Mouse (Mus musculus): ENCODE measurements at regions not wholly inside any gene's neighbourhood (a gene's known extent, or its start where the extent isn't known, plus 50 kb on each side); places are given as distances from the start of the nearest gene placed in this dataset.
A peak's percentile ranks its signal among the peaks of the same experiment; 100 is the strongest.

DNA sequence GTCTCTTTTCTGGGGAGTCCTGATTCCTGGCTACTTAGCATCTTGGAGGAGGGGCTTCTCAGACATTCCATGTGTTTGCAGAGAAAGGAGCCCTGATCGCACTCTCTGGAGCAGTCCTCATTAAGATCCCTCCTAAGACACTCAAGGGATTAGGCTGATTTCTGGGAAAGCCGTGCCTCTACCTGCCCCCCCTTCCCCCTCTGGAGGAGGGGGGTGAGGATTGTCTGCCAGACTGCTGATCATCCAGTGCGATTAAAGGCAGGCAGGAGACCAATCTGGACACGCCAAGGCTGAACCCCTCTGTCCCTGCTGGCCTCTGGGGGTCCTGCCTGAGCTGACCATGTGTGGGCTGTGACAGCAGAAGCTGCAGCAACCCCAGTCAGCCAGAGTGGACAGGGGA is 65.4 kb downstream of the Vegfa start:
- DNase-seq (ENCODE audit: low read depth, low spot score): peak; percentile 36

DNA sequence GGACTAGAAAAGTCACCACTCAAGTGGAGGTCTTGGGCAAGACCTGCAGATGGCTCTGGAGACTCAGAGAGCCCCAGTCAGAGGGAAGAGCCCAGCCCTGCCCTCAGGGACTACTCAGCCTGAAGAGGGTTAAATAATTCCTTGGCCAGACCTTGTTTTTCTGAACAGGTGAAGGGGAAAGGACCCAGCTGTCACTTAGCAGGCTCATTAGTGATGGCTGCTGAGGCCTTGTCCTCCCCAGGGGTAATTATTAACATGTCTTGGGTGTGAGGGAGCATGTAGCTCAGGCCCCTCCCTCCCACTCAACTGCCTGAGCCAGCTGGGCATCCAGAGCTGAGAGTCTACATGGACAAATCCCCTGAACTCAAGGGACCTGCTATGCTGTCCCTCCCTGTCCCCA is 68.1 kb downstream of the Vegfa start:
- no peak for DNase-seq (ENCODE audit: low read depth, low spot score)

DNA sequence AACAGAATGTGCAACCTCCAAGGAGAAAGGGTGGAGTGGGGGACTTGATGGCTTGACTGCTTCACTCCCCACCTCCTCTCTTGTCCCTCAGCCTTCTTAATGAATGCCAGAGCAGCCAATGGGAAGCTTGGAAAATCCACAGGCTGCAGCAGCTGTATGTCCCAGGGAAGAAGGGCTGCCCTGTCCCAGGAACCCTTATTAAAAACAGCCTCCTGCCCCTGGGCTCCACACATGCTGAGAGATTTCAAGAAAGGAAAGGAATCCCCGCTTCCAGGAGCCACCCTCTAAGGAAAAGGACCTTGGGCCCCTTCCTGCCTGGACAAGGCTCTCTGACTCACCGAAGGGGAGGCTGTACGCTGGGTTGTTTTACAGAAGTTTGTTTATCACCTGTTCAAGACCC is 68.8 kb downstream of the Vegfa start:
- DNase-seq (ENCODE audit: low read depth, low spot score): no peak

DNA sequence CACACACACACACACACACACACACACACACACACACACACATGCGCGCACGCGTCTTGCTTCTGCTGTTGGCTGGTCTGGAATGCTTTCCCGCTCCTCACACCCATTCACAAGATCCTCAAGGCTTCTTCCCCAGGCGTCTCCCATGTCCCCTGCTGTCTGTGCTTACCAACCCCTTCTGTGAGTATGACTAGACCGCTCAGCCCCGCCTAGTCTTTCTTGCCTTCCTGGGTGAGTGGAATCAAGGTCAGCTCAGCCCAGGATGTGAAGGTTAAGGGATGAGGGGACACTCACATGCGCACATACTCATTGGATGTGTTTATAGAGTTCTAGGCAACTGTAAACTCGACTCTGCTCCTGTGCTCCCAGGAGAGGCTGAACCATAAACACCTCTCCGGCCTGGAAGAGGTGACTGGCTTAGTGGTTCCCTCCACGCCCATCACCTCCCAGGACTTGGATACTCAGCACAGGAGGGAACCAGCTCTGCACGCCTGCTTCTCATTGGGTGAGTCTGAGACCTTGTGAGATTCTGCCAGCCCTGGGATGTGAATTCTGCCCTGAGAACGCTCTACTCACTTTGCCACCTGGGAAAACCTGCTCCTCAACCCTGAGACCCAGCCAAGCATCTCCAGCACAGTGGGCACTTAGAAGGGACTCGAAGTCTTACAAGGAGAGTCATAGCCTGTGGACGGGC is 70.4 kb downstream of the Vegfa start:
- no peak for DNase-seq (ENCODE audit: low read depth, low spot score)

DNA sequence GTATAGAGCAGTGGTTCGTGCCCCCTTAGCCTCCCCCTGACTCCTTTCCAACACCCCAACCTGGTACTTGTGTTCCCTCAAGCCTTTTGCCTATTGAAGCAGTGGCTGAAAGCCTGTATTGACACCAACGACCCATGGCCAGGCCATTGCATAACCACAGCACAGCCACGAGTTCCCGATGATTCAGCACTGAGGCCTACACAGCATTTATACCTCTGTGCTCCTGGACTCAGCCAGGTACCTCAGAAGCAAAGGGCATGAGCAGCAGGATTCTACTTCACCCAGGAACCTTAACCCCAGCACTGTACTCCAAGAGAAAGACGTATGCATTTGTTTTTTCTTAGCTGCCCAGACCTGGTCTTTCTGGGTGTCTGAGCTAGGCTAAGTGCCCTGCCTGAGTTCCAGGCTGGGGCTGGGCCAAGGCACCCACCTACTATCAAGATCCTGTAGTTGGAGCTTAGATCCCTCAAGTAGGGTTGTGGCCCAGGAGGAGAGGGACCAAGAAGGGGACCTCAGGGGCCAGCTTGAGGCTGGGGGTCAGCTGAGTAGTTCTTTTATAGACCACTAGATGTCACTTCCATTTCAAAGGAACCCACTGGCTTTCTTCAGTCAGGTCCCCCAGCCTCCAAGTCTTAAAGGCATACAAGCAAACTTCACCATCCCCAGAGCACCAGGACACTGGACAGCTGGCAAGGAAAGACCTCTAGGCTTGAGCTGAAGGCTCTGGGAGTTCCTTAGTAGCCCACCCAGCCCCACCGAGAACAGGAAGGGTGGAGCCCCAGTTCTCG is 73.9 kb downstream of the Vegfa start:
- no peak for DNase-seq (ENCODE audit: low read depth, low spot score)

DNA sequence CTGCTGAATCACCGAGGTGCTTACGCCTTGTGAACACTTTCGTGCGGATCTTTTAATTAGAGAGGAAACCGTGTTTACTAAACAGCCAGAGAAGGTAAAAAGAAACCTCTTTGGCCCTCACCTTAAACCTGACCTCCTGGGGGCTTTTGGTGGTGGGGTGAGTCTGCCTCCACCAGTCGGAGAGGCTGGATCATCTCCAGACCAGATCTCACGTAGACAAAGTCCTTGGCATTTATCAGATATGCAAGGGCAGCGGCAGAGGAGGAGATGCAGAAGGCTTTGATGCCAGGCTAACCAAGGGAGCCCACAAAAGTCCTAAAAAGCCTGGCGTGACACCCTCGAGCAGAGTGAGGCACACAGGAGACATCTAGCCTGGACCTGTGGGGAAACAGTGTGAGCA is 76.7 kb downstream of the Vegfa start:
- DNase-seq (ENCODE audit: low read depth, low spot score): no peak

DNA sequence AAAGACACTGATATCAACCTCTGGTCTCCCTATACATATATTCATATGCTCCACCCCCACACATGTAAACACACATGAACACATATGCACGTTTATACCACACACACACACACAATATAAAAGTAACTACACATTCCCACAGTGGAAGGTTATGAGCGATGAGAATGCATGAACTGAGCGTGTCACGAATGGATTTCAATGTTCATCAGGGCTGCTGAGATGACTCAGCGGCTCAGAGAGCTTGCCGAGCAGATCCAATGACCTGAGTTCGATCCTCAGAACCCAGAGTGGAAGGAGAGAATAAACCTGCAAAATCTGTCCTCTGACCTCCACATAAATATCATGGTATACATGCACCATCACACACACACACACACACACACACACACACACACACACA is 77.3 kb downstream of the Vegfa start:
- DNase-seq (ENCODE audit: low read depth, low spot score): no peak

DNA sequence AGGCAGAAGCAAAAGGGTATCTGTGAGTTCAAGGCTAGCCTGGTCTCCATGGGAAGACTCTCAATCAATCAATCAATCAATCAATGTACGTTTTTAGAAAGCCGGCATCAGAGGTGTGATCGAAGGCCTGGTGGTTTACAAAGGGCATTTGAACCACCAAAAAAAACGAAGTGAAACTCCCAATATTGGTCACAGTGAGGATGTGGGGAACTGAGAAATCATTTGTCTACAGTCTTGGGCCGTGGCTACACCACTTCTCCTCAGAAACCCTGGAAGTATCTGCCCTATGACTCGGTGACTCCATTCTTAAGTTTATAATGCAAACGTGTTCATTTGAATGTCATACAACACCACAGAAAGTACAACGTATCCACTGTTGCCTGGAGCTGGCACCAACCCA is 78.6 kb downstream of the Vegfa start:
- DNase-seq (ENCODE audit: low read depth, low spot score): no peak

DNA sequence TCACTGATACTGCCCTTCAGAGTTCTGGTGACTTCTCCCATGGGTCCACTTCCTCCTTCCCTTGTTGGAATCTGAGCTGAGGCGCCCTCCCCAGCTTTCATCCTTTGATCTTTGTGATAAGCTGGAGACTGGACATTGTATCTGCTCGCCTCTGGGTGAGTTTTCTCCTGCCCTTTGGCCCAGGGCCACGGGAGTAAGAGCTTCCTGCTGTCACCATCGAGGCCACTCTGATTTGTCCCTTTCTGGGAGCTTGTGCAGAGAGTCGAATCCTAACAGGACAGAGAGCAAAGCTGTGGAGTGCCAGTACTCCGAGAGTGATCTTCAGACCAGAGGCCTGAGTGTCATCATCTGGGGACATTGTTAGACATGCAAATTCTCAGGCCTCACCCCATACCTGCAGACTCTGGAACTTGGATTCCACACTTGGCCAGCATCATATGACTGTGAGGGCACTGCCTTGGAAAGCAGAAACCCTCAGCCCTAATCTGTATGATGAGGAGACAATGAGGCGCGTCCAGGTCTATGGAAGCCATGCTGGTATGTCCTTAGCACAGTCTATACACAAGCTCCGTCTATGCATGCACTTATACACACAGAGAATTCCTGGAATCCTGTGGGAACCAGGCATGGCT is 81.5 kb downstream of the Vegfa start:
- DNase-seq (ENCODE audit: low read depth, low spot score): no peak

DNA sequence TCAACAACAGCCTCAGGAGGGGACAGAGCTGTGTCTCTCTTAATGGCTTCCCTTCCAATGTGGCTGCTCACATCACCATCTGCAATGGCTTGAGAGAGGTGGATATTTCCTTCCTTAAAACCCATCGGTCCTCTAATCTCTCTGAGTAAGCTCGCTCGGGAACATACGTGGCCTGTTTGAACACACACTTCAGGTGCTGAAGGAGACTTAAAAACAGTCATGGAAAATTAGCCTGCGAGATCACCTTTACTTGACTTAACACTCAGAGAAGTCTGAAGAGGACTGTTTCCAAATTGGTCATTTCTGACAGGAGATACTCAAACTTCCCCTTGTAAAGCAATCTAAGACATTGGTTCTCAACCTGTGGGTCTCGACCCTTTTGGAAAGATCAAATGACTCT is 83.0 kb downstream of the Vegfa start:
- no peak for DNase-seq (ENCODE audit: low read depth, low spot score)

DNA sequence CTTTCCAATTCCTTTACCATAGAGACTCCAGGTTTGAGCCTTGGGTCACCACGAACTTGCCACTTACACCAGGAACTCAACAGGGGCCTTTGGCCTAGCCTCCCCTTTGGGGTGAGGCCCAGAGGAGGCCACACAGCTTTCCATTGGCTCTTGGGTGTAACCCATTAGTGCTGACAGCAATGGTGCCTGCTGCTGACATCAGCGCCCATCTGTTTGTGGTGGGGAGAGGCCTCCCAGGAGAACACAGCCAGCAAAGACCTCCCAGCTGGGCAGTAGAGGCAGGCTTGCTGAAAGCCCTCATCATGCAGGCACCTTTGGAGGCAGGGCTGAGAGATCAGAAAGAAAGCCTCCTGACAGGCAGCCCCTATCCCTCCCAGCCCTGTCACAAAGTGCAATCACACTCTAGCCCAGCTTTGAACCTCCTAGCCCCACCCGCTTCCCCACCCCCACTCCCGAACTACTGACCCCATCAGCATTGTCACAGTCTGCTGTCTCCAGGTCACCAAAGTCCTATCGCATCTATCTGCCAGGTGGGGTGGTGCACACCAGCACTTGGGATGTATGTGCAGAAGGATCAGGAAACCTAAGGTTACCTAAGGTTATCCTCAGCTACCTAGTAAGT is 83.7 kb downstream of the Vegfa start:
- no peak for DNase-seq (ENCODE audit: low read depth, low spot score)

DNA sequence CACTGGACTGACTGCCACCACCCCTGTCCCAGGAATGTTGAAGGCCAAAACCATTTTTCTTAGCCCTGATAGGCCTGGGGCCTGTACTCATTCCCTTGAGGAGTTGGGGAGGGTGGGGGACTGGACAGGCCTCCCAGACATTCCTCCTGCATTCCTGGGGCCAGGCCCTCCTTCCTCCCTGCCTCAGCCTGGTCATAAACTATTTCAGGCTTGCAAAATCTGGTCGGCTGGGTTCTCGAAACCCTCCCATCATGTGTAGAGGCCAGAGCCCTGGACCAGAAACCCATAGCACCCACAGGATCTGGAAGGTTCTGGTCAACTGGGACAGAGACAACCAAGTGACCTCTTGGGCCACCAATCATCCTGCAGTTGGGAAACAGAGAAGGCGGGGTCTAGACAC is 87.2 kb downstream of the Vegfa start:
- no peak for DNase-seq (ENCODE audit: low read depth, low spot score)

DNA sequence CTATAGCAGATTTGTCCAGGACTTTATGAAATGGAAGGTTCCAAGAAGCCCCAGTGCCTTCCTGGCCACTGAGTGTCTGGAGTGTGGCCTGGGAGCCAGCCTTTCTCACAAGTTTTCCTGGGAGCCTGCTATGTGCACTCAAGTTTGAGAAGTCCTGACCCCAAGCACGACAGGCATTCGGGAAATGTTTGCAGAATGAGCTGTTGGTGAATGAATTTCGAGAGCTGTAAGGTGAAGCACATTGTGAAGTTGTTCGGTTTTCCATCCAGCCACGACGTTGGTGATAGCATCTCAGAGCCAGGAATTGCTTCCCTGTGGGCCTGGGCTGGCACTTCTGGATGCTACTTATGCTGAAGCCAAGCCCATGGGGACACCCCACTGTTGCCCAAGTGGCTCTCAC is 88.9 kb downstream of the Vegfa start:
- no peak for DNase-seq (ENCODE audit: low read depth, low spot score)

DNA sequence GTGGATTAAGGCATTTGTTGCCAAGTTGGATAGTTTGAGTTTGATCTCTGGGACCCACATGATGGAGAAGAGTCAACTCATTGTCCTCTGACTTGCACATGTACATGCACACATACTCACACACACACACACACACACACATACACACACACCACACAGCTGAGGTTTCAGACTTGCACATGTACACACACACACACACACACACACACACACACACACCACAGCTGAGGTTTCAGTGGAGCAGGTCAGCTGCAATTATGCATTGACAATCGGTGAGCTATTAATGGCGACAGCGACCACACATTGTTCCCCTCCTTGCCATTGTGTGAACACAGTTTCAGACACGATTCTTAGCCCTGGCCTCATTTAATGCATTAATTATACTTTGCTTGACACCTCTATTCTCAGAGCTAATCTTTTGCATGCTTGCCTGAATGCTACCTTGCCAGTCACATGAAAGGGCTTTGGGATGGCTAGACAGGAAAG is 90.2 kb downstream of the Vegfa start:
- DNase-seq (ENCODE audit: low read depth, low spot score): no peak

DNA sequence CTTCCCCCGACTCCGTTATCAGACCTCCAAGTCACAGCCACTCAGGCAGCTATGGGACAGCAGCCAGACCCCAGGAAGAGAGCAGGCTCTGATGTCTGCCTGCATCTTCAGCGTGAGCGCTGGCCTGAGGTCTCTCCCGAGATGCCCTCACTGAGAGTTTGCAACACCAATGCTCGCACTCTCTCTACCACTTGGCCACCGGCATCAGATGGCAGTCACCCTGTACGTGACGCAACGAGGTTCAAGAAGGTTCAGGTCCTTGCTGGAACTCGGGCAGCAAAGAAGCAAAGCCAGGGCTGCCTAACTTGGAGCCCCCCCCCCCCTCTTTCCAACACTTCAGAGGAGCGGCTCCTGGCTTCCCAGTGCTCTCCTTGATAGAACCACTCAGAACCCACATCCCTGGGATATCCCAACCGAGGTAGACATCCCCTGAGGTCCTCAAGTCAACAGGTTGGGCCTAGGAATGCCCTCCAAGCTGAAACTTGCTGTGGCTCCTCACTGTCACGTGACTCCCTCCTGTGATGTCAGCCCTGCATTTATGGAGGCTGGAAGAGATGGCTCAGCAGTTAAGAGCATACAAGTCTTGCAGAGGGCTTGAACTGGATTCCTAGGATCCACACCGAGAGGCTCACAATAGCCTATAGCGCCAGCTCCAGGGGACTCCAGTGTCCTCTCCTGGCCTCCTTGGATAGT is 91.9 kb downstream of the Vegfa start:
- no peak for DNase-seq (ENCODE audit: low read depth, low spot score)

DNA sequence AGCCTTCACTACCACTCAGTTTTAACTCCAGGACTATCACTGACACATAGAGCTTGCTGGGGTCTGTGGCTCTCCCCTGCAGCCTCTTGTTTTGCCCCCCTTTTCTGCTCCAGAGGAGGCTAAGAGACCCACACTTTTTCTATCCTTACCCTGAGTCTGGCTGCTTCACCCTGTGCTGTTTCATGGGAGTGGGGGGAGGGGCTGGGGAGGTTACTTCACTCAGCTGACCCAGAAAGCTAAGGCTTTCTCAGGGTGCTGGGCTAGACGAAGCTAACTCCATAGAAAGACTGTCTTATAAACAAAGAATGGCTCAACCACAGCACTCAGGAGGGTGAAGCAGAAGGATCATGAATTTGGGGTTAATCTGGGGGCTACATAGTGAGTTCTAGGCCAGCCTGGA is 93.9 kb downstream of the Vegfa start:
- no peak for DNase-seq (ENCODE audit: low read depth, low spot score)

DNA sequence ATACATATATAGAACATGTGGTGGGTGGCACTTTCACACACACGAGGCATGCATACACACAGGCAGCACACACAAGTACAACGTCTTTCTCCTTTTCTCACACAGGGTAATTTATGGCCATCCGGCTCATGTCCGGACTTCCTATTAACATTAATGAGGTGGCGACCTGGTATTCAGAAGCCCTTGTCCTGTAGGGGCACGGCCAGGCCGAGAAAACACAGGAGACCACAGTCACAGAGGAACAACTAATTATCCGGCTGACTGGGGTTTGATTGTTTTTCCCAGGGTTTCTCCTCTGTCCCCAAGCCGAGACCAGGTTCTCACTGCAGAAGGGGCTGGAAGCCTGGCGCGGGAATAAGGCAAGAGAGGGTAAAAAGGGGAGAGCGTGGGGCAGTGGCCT is 95.6 kb downstream of the Vegfa start:
- DNase-seq (ENCODE audit: low read depth, low spot score): no peak

DNA sequence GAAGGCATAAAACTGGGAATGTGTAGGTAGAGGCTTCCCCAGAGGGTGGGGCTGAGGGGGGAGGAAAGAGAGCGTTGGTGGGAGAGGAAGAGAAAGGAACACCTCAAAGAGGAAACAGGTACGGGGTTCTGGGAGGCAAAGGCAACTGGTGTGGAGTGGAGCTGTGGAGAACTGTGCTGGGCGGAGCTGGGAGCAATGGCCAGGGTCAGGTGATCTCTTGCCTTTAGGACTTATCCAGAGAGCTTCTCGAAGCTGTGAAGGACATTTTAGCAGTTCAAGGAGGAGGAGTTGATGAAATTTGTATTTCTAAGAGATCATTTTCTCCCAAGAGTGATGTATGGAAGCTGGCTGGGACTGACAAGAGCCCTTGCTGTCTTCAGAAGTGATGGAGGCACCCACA is 96.9 kb downstream of the Vegfa start:
- no peak for DNase-seq (ENCODE audit: low read depth, low spot score)

DNA sequence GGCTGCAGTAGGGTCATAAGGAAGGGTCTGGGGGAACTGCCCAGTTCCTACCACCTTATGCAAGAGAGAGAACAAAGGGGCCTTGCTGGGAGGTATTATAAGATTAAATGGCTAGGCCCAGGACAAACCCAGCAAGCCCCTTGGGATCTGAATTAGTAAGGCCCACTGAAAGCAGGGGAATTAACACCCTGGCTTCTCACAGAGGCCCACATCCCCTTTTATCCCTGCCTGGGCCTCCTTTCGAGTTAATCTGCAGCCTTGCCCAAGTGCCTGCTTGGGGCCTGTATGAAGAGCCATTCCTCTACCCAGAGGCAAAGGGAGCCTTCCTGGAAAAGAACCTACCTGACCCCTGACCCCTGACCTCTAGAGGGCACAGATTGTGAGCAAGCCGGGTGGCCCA is 98.2 kb downstream of the Vegfa start:
- DNase-seq (ENCODE audit: low read depth, low spot score): no peak

DNA sequence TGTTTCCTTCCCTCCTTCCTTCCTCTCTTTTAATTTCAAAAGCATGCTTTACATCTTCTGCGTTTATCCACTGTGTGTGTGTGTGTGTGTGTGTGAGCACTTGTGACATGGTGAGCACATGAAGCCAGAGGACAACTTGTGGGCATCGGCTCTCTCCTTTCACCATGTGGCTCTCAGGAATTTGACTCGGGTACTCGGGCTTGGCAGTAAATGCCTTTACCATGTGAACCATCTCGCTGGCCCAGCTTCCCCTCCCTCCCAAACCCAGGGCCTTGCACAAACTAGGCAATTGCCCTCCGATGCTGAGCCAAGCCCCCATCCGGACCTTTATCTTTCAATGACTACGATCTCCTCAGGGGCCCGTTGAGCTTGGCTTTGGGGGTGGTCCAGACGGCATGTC is 99.1 kb downstream of the Vegfa start:
- no peak for DNase-seq (ENCODE audit: low read depth, low spot score)

DNA sequence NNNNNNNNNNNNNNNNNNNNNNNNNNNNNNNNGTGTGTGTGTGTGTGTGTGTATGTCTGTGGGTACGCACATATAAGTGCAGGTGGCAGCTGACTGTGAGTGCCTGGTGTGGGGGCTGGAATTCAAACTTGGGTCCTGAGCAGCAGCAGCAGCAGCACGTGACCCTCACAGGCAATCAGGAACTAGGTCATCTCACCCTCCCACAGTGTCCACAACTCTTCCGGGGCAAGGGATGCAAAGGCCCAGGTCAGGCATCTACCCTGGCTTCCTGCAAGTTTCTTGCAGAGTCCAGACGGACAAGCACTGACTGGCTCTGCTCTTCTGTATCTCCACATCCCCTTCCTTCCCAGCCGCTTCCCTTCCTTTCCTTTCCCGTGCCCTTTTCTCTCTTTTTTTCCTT is 99.6 kb downstream of the Vegfa start:
- DNase-seq (ENCODE audit: low read depth, low spot score): no peak

DNA sequence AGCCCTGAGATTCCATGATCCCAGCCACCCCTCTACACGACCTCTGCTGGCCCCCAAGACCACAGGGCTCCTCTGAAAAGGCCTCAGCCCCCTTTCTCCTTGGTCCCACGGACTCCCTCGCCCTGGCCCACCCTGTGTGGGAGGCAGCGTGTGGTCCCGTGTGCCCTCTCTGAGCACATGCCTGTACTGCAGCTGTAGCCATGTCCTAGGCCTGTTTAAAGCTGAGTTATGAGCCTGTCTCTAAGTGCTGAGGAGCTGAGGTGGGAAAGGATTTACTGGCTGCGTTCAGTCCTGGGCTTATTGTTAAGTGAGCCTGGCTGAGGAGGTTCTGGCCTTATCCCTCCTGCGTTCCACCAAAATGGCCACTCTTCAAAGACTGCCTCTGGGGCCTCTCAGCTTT is 102.6 kb downstream of the Vegfa start:
- DNase-seq (ENCODE audit: low read depth, low spot score): no peak

Data from retina, adult 2 months (tissue).